ENCODE assay signal across 25 mouse cellular contexts in genomic region chr4:156021942-156022419, GRCm38 (mm10). TPM values are rescaled to one million over a fixed set of nuclear protein-coding genes. Genes with fewer than 3 reads are reported as not detected.
DNase-seq lines count a peak whose midpoint lies in the region; ATAC-seq and TF ChIP-seq lines count a peak whose summit lies in the region.
"Had no signal": no experiment of that assay in that cellular context is flagged by ENCODE, and none has a peak within 500 bp of the region (broad histone marks: within the 10 kb centered on the region; RNA-seq: fewer than 3 reads in every experiment).

No protein-coding gene starts in this region.

- ATAC-seq in monocyte, adult 5-6 weeks (replicated peaks; ENCODE audit: insufficient number of reproducible peaks, low FRiP score, low TSS enrichment, poor library complexity, severe bottlenecking), result 0 out of 2 replicates have a peak, but pooled peaks have one; percentile 15
- no peak for ATAC-seq in forebrain, embryonic 14.5 days
- no peak for ATAC-seq in cerebellum, adult (ENCODE audit: insufficient number of reproducible peaks, low FRiP score, low TSS enrichment)
- ATAC-seq: forebrain, embryonic 16.5 days; hindbrain, postnatal 0 days had no signal

- 48% methylated on average over 9 of the region's 9 CpGs for WGBS in lung, adult 2 months
- 88% methylated on average over 9 of the region's 9 CpGs for WGBS in forebrain, embryonic 14.5 days

- H3K4me3 ChIP-seq in lung, adult 2 months (replicated peaks; ENCODE audit: extremely low read depth, low read depth, low read length), result no peak overlapping the region
- no peak overlapping the region for H3K4me3 ChIP-seq in forebrain, embryonic 14.5 days (ENCODE audit: low read depth, low read length)
- H3K4me3 ChIP-seq: embryonic facial prominence, embryonic 12.5 days; left cerebral cortex, adult 2 months; limb, embryonic 12.5 days; liver, embryonic 13.5 days; neural tube, embryonic 15.5 days had no signal

- no peaks in the 10 kb centered on the region for H3K9me3 ChIP-seq in forebrain, embryonic 14.5 days (replicated peaks; ENCODE audit: control insufficient read depth, low read length)
- H3K9me3 ChIP-seq: embryonic facial prominence, embryonic 12.5 days; limb, embryonic 12.5 days; liver, embryonic 13.5 days; neural tube, embryonic 15.5 days had no signal

- H3K4me2 ChIP-seq in forebrain, embryonic 14.5 days (ENCODE audit: low read length), result no peak overlapping the region
- H3K4me2 ChIP-seq: embryonic facial prominence, embryonic 12.5 days; limb, embryonic 12.5 days; liver, embryonic 13.5 days; neural tube, embryonic 15.5 days had no signal

- TF ChIP-seq CTCF in lung, adult 2 months (IDR thresholded peaks at IDR 0.05; ENCODE audit: insufficient read depth, low read length), result no peak

- no peak for TF ChIP-seq POLR2A in lung, adult 2 months (IDR thresholded peaks at IDR 0.05; ENCODE audit: borderline replicate concordance, extremely low read depth, low read depth, low read length)

- DNase-seq in lung, postnatal 36 days, result peak; percentile 15
- no peak for DNase-seq in lung, adult 2 months
- peak; percentile 91 for DNase-seq in T-cell, adult 2 months (ENCODE audit: low spot score)
- peak; percentile 31 to 35 for DNase-seq in thymus, postnatal 36 days
- DNase-seq in forebrain, embryonic 14.5 days (ENCODE audit: low spot score), result no peak
- DNase-seq in urinary bladder, postnatal 14 days (ENCODE audit: low spot score), result no peak
- DNase-seq: cerebellum, adult 18-20 months; heart, adult 18-20 months; heart, postnatal 36 days; kidney, adult 2 months; kidney, postnatal 14 days; liver, embryonic 13.5 days; retina, postnatal 1 day; right cerebral cortex, postnatal 4 days had no signal

- no peak overlapping the region for H3K27ac ChIP-seq in forebrain, embryonic 14.5 days (ENCODE audit: low read depth, low read length)
- H3K27ac ChIP-seq: embryonic facial prominence, embryonic 12.5 days; hindbrain, postnatal 0 days; left cerebral cortex, adult 2 months; limb, embryonic 12.5 days; liver, embryonic 13.5 days; neural tube, embryonic 15.5 days had no signal

- H3K27me3 ChIP-seq in forebrain, embryonic 14.5 days (replicated peaks; ENCODE audit: control insufficient read depth, insufficient read depth, low read length), result no peaks in the 10 kb centered on the region
- H3K27me3 ChIP-seq: embryonic facial prominence, embryonic 12.5 days; limb, embryonic 12.5 days; liver, embryonic 13.5 days; neural tube, embryonic 15.5 days had no signal

- no peaks in the 10 kb centered on the region for H3K36me3 ChIP-seq in forebrain, embryonic 14.5 days (ENCODE audit: control insufficient read depth, insufficient read depth, low read length)
- H3K36me3 ChIP-seq: liver, embryonic 13.5 days had no signal

- no peak overlapping the region for H3K9ac ChIP-seq in forebrain, embryonic 14.5 days (ENCODE audit: low read length)
- H3K9ac ChIP-seq: embryonic facial prominence, embryonic 12.5 days; limb, embryonic 12.5 days; liver, embryonic 13.5 days; neural tube, embryonic 15.5 days had no signal

- H3K4me1 ChIP-seq in lung, adult 2 months (ENCODE audit: control insufficient read depth, insufficient read depth, low read length), result peaks cover 6% of the 10 kb centered on the region
- no peaks in the 10 kb centered on the region for H3K4me1 ChIP-seq in forebrain, embryonic 14.5 days (ENCODE audit: control insufficient read depth, insufficient read depth, low read length)
- H3K4me1 ChIP-seq: embryonic facial prominence, embryonic 12.5 days; limb, embryonic 12.5 days had no signal

RNA-seq across cellular contexts. Expression of gene Tnfrsf18, which starts 4.0 kb away (rescaled TPM):
- 4.3 and 5.2 TPM in 2 replicates for polyA plus RNA-seq in lung, adult 2 months (2012; rRNA removed)
- total RNA-seq in monocyte, adult 5-6 weeks (2017), result 29.2 to 74.7 TPM (median 38.4 TPM) in 3 replicates
- 0.40 and 0.53 TPM in 2 replicates for polyA plus RNA-seq in forebrain, embryonic 14.5 days (2014; fragmentation: Nextera tagmentation; extraction: Ambion mirVana)
- total RNA-seq: gastrocnemius, adult 18-20 months; heart, postnatal 36 days; layer of hippocampus, adult 8-10 months; left cerebral cortex, adult 2 months had no signal

RNA-seq across cellular contexts. Expression of gene Tnfrsf4, which starts 8.3 kb away (rescaled TPM):
- polyA plus RNA-seq in lung, adult 2 months (2012; rRNA removed), result 5.4 and 7.3 TPM in 2 replicates
- total RNA-seq in monocyte, adult 5-6 weeks (2017), result 1.8 to 6.6 TPM (median 5.3 TPM) in 3 replicates
- 0.43 and 0.60 TPM in 2 replicates for polyA plus RNA-seq in forebrain, embryonic 14.5 days (2014; fragmentation: Nextera tagmentation; extraction: Ambion mirVana)
- total RNA-seq: common myeloid progenitor, adult 5-6 weeks had no signal

RNA-seq across cellular contexts. Expression of gene Sdf4, which starts 29.3 kb away (rescaled TPM):
- 54.3 and 63.6 TPM in 2 replicates for polyA plus RNA-seq in lung, adult 2 months (2012; rRNA removed)
- 300 to 351 TPM (median 344 TPM) in 3 replicates for total RNA-seq in monocyte, adult 5-6 weeks (2017)
- 124 and 127 TPM in 2 replicates for polyA plus RNA-seq in forebrain, embryonic 14.5 days (2014; fragmentation: Nextera tagmentation; extraction: Ambion mirVana)

RNA-seq across cellular contexts. Expression of gene B3galt6, which starts 29.5 kb away (rescaled TPM):
- polyA plus RNA-seq in lung, adult 2 months (2012; rRNA removed), result 6.1 and 7.4 TPM in 2 replicates
- 2.8 to 3.5 TPM (median 3.1 TPM) in 3 replicates for total RNA-seq in monocyte, adult 5-6 weeks (2017)
- 27.6 and 29.6 TPM in 2 replicates for polyA plus RNA-seq in forebrain, embryonic 14.5 days (2014; fragmentation: Nextera tagmentation; extraction: Ambion mirVana)

RNA-seq across cellular contexts. Expression of gene Ttll10, which starts 37.2 kb away (rescaled TPM):
- 5.8 and 7.2 TPM in 2 replicates for polyA plus RNA-seq in lung, adult 2 months (2012; rRNA removed)
- total RNA-seq in monocyte, adult 5-6 weeks (2017), result not detected in 3 replicates
- not detected in 2 replicates for polyA plus RNA-seq in forebrain, embryonic 14.5 days (2014; fragmentation: Nextera tagmentation; extraction: Ambion mirVana)
- total RNA-seq: common myeloid progenitor, adult 5-6 weeks; gastrocnemius, adult 18-20 months; heart, postnatal 36 days had no signal
- polyA plus RNA-seq: forebrain, embryonic 16.5 days; neural tube, embryonic 15.5 days had no signal

Comparison
In these comparisons a context has a peak if more than half of its experiments do, and no peak if none do; other contexts are left out.
1. DNase-seq: peak in lung, postnatal 36 days (single experiment), T-cell, adult 2 months (single experiment) and thymus, postnatal 36 days (2 of 2); none in lung, adult 2 months (single experiment), forebrain, embryonic 14.5 days (single experiment) and urinary bladder, postnatal 14 days (single experiment).